Mouse (Mus musculus) heart, adult 2 months (tissue): ENCODE measurements around the gene Zscan22. TPM values are rescaled to one million over a fixed set of nuclear protein-coding genes. Genes with fewer than 3 reads are reported as not detected.
A peak's percentile ranks its signal among the peaks of the same experiment; 100 is the strongest.
"Not testable (repeated sequence)": the region's sequence is repeated elsewhere in the genome, so short reads cannot be mapped to it uniquely, and the experiment has no call there.

Experiments used
- DNase-seq, 2 experiments: peaks; one replicate each; pipeline ENCODE4 v3.0.0; 2021
- H3K27ac ChIP-seq: fragments of 200-600 bp; 2 replicates; pipeline ENCODE4 v1.8.1; 2022
- H3K27me3 ChIP-seq: fragments of 200-500 bp; 2 replicates; pipeline ENCODE4 v1.6.1; 2012; ENCODE audit warnings: mild to moderate bottlenecking, low read length, inconsistent platforms, mixed read lengths; ENCODE audit not compliant: control insufficient read depth, insufficient read depth
- H3K36me3 ChIP-seq: fragments of 200-500 bp; 2 replicates; pipeline ENCODE4 v1.6.1; 2012; ENCODE audit warnings: low read length, inconsistent platforms; ENCODE audit not compliant: control insufficient read depth, insufficient read depth
- H3K4me1 ChIP-seq: fragments of 200-500 bp; 2 replicates; pipeline ENCODE4 v1.6.1; 2011; ENCODE audit warnings: low read length; ENCODE audit not compliant: control insufficient read depth, insufficient read depth
- H3K4me3 ChIP-seq: fragments of 200-600 bp; 2 replicates; pipeline ENCODE4 v1.8.1; 2022
- H3K79me2 ChIP-seq: fragments of 200-500 bp; replicated peaks from 2 replicates; pipeline ENCODE4 v1.6.1; 2012; ENCODE audit warnings: mild to moderate bottlenecking, inconsistent platforms, low read length, moderate library complexity, mixed read lengths; ENCODE audit not compliant: control insufficient read depth, insufficient read depth
- H3K9ac ChIP-seq: fragments of 200-500 bp; 2 replicates; pipeline ENCODE4 v1.6.1; 2012; ENCODE audit warnings: low read depth, mild to moderate bottlenecking, control low read depth, inconsistent platforms, low read length, mixed read lengths
- CTCF ChIP-seq: fragments of 200-600 bp; IDR thresholded peaks from 2 replicates; pipeline ENCODE4 v1.8.1; 2022; ENCODE audit warnings: antibody characterized with exemption, mild to moderate bottlenecking, moderate library complexity
- EP300 ChIP-seq: fragments of 200-500 bp; IDR thresholded peaks from 2 replicates; pipeline ENCODE4 v1.6.1; 2011; ENCODE audit warnings: low read depth, low read length, control low read depth; ENCODE audit not compliant: insufficient read depth
- POLR2A ChIP-seq: fragments of 200-500 bp; IDR thresholded peaks from 2 replicates; pipeline ENCODE4 v1.6.1; 2011; ENCODE audit warnings: mild to moderate bottlenecking, low read depth, low read length, control low read depth; ENCODE audit not compliant: insufficient read depth
- WGBS: fragments of 180-500 bp; shearing (Covaris S2); methylation state at CpG from one replicate; pipeline ENCODE4 v1.1.7; 2018; 5-methylcytosine and 5-hydroxymethylcytosine counted together
- intact Hi-C: fragments of 180-260 bp; cut with DNase I; formaldehyde crosslinking; loops from one replicate; pipeline ENCODE4 v1.15.1; 2025
- polyA plus RNA-seq: library from polyadenylated mRNA; depleted of rRNA; stranded (reverse); fragments of >200 nt; gene quantifications from 2 replicates; pipeline ENCODE4 v1.2.3, GENCODE M21; 2012
- total RNA-seq, 2 experiments: library from RNA; stranded (reverse); gene quantifications; 2 replicates each; pipeline ENCODE4 v1.2.3; 2021

The Zscan22 gene
- total and polyA plus RNA-seq, 3 experiments, result 5.7 to 6.0 (median 5.7) TPM

DNA sequence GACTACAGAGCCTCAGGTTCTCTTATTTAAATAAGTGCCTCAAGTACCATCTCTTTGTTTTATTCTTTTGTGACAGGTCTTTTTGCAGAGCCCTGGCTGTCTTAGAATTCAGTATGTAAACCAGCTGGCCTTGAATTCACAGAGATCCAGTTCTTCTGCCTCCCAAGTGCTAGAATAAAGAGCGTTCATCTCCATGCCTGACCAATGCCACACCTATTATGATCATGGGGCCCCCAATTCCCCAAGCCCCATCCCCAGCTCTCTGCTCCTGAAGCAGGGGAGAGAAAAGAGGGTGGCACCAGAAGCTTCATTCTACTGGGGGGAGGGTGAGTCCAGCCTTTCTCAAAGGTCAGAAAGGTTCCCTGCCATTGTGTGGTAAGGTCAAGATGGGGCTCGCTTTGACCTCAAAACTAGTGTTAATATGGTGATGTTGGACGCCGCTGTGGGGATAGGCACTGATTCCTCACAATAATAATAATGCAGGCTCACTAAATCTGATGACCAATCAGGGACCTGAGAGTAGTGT, 36.1 kb downstream of the Zscan22 start:
- TF ChIP-seq CTCF (no peak), EP300 (no peak), POLR2A (no peak)
- Histone ChIP-seq H3K27ac (no peak overlapping the region), H3K36me3 (no peaks in the 10 kb centered on the region), H3K27me3 (no peaks in the 10 kb centered on the region), H3K4me3 (no peak overlapping the region), H3K9ac (no peak overlapping the region), H3K4me1 (no peaks in the 10 kb centered on the region), H3K79me2 (no peaks in the 10 kb centered on the region)
- 84% methylated on average over 4 of the region's 4 CpGs for WGBS
- intact Hi-C loops, result no loop called here
- DNase-seq, result no peak

DNA sequence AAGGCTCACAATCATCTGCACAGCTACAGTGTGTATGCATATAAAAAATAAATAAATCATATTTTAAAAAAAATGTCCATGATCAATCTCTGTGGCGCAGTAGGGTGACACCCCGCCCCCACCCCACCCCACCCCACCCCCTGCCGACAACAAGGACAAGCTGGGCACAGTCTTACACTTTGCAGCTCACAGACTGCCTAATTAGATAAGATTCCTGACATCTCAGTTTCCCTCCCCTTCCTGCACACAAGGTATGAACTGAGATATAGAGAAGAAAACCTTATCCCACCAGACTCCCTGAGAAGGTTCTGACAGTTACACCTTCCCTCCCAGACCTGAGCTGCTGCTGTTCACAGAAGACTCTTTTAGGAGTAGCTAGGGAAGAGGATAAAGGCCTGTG, 37.2 kb downstream of the Zscan22 start:
- no peak for DNase-seq
- Histone ChIP-seq H3K9ac (no peak overlapping the region), H3K79me2 (no peaks in the 10 kb centered on the region), H3K4me3 (no peak overlapping the region), H3K4me1 (no peaks in the 10 kb centered on the region), H3K27ac (no peak overlapping the region), H3K27me3 (no peaks in the 10 kb centered on the region), H3K36me3 (no peaks in the 10 kb centered on the region)
- TF ChIP-seq EP300 (no peak), POLR2A (no peak)
- intact Hi-C loops, result no loop called here
- WGBS, result 54% methylated on average over 3 of the region's 3 CpGs

DNA sequence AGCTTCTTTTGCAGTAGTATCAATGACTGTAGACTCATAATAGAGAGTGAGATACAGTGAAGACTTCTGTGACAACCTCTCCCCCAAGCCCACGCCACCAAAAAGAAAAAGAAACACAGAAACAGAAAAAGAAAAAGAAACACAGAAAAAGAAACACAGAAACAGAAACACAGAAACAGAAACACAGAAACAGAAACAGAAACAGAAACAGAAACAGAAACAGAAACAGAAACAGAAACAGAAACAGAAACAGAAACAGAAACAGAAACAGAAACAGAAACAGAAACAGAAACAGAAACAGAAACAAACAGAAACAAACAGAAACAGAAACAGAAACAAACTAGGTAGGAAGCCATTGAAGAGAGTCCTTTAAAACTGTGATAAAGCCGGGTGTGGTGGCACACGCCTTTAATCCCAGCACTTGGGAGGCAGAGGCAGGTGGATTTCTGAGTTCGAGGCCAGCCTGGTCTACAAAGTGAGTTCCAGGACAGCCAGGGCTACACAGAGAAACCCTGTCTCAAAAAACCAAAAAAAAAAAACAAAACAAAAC, 39.7 kb downstream of the Zscan22 start:
- intact Hi-C loops, H3K79me2 ChIP-seq: not testable (repeated sequence)

DNA sequence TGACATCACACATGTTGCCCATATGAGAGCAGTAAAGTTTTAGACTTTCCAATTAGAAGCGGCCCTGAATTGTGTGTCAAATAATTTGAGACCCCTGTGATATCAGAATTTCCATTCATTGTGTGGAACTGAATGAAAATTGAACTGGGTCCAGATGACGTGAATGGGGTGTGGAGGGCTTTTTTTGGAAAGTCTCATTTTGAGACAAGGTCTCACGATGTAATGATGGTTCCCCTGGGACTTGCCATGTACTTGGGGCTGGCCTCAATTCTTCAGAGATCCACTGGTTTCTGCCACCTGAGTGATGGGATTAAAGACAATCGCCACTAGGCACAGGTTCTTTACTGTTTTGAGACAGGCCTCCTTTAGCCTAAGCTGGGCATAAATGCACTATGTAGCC, 43.0 kb downstream of the Zscan22 start:
- DNase-seq, result no peak
- H3K79me2 ChIP-seq, result no peaks in the 10 kb centered on the region
- H3K4me3 ChIP-seq, result no peak overlapping the region
- H3K9ac ChIP-seq, result no peak overlapping the region
- TF ChIP-seq POLR2A, result no peak
- TF ChIP-seq EP300, result no peak
- no peak for TF ChIP-seq CTCF
- H3K27me3 ChIP-seq, result no peaks in the 10 kb centered on the region
- H3K4me1 ChIP-seq, result no peaks in the 10 kb centered on the region
- WGBS, result 66% methylated on average over 4 of the region's 4 CpGs
- H3K36me3 ChIP-seq, result no peaks in the 10 kb centered on the region
- intact Hi-C loops, result no loop called here
- no peak overlapping the region for H3K27ac ChIP-seq

More for the DNA sequence above, 39.7 kb downstream of the Zscan22 start:
- not testable (repeated sequence) for H3K27me3 ChIP-seq, H3K36me3 ChIP-seq, H3K9ac ChIP-seq, H3K4me3 ChIP-seq, H3K27ac ChIP-seq, DNase-seq, H3K4me1 ChIP-seq
- 86% methylated on average over 4 of the region's 4 CpGs for WGBS

DNA sequence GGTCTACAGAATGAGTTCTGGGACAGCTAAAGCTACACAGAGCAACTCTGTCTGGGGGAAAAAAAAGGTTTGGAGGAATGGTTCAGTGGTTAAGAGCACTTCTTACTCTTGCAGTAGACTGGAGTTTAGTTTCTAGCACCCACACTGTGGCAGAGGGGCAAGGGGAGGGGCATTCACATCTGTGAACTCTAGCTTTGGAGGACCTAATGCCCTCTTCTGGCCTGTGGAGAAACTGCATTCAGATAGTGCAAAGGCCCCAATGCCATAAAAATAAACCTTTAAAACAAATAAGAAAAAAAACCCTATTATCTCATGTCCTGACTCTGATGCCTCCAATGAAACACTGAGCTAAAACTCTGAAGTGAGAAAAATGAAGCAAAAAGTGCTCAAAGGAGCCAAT, 45.9 kb downstream of the Zscan22 start:
- no peaks in the 10 kb centered on the region for H3K27me3 ChIP-seq
- H3K27ac ChIP-seq, result no peak overlapping the region
- H3K4me3 ChIP-seq, result no peak overlapping the region
- H3K4me1 ChIP-seq, result no peaks in the 10 kb centered on the region
- peak; percentile 55 for TF ChIP-seq CTCF
- TF ChIP-seq EP300, result no peak
- intact Hi-C loops, result no loop called here
- no peak overlapping the region for H3K9ac ChIP-seq
- no peak for DNase-seq
- no peaks in the 10 kb centered on the region for H3K79me2 ChIP-seq
- no peaks in the 10 kb centered on the region for H3K36me3 ChIP-seq

DNA sequence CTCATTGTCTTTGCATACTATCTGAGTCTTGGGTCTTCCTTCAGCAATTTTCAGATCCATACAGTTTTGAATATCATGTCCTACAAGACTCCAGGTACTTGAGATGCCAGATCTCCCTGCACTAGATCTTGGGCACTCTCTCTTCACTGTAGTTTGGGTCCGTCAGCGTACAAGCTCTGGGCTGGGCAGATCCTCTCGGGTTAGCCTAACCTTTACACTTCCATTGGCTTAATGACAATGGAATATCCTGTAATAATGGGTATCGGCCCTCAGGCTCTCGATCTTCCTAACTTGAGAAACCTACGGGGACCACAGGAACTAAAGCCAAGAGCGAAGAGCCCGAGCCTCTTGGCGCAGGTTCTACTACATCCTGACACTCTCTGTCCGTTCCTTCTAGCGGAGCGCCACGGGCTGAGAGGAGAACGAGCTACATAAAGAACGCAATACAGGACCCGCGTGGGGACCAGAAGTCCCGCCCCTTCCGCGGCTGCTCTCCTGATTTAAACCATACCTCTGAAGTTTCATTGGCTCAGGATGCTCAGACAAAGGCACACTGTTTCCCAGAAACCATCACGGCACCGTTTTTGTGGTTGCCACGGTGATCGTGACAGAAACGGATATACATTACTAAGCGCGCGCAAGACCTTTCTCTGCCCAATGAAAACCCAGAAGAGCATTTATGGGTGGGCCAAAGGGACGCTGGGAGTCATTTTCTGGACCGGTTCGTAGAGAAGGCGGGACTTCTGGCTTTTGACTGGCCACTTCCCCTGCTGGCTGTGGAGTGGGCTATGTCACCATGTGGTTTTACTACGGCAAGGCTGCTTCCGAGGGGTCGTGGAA, 51.6 kb downstream of the Zscan22 start:
- 5% methylated on average over 35 of the region's 35 CpGs for WGBS
- intact Hi-C loops, result loop anchor here (2.0 kb wide), 3 partner anchors 16 to 30 kb away; partner anchors contain the start of genes Rnf225 and Zfp324
- Histone ChIP-seq H3K4me1 (peaks cover 2% of the 10 kb centered on the region), H3K27ac (peak overlapping the region; percentile 72), H3K27me3 (no peaks in the 10 kb centered on the region), H3K9ac (peak overlapping the region; percentile 55), H3K79me2 (no peaks in the 10 kb centered on the region), H3K4me3 (peak overlapping the region; percentile 76), H3K36me3 (no peaks in the 10 kb centered on the region)
- DNase-seq, result peak; percentile 87 to 95
- TF ChIP-seq CTCF (peak; percentile 37), POLR2A (peak; percentile 58; the same call in 1 of the 2 replicates), EP300 (peak; percentile 44; the same call in 1 of the 2 replicates)
